Mouse (Mus musculus): ENCODE measurements at regions not wholly inside any gene's neighbourhood (a gene's known extent, or its start where the extent isn't known, plus 50 kb on each side); places are given as distances from the start of the nearest gene placed in this dataset.

DNA sequence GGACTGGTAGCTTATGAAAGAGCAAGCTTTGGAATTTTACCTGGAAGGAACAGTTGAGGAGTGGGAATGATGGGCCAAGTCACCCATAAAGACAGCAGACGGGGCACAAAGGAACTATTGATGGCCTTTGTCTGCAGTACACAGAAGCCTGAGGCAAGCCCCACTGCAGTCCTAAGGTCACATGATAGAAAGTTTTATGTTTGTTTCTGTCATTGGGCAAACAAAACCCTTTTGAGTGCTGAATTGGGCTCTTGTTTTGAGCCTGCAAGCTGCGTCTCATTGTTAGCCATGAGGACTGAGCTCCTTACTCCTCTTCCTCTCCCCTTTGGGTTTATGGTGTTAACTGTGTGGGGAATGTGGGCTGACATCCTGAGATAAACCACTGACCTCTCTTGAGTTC is 227.7 kb upstream of the Fign start:
- TF ChIP-seq RCOR1 (conservative IDR thresholded peaks at IDR 0.05; ENCODE audit: low read depth, low read length) = no peak
- TF ChIP-seq ZMIZ1 (IDR thresholded peaks at IDR 0.05; ENCODE audit: low read depth, low read length) = no peak
- TF ChIP-seq MAFK (IDR thresholded peaks at IDR 0.05; ENCODE audit: insufficient replicate concordance, low read length) = no peak
- TF ChIP-seq POLR2A (IDR thresholded peaks at IDR 0.05; ENCODE audit: low read depth, low read length) = no peak
- no peak for TF ChIP-seq ZNF384 (IDR thresholded peaks at IDR 0.05; ENCODE audit: low read depth, low read length)
- TF ChIP-seq MYC (IDR thresholded peaks at IDR 0.05; ENCODE audit: low read depth, low read length) = no peak
- TF ChIP-seq USF1 (IDR thresholded peaks at IDR 0.05; ENCODE audit: low read depth, low read length) = no peak
- no peak for TF ChIP-seq POLR2AphosphoS2 (IDR thresholded peaks at IDR 0.05; ENCODE audit: low read depth, low read length)
- no peak for TF ChIP-seq BHLHE40 (IDR thresholded peaks at IDR 0.05; ENCODE audit: low read depth, low read length)

All from CH12.LX (cell line).